Mouse (Mus musculus) hindbrain, embryonic 12.5 days (tissue): ENCODE measurements around the gene Suds3. TPM values are rescaled to one million over a fixed set of nuclear protein-coding genes. Genes with fewer than 3 reads are reported as not detected.

Source experiments
- ATAC-seq: fragments of 200-750 bp; cut with Nextera tagmentation; 2 replicates; pipeline ENCODE4 v1.8.0; 2017; ENCODE audit warnings: moderate TSS enrichment; ENCODE audit not compliant: low FRiP score
- H3K27ac ChIP-seq: fragments of 300-500 bp; sonication (generic); 2 replicates; pipeline ENCODE4 v1.5.1; 2016; ENCODE audit warnings: mild to moderate bottlenecking
- H3K27me3 ChIP-seq: fragments of 300-500 bp; sonication (generic); 2 replicates; pipeline ENCODE4 v1.6.1; 2016; ENCODE audit warnings: mild to moderate bottlenecking
- H3K36me3 ChIP-seq: fragments of 300-500 bp; sonication (generic); 2 replicates; pipeline ENCODE4 v1.6.1; 2016; ENCODE audit warnings: mild to moderate bottlenecking
- H3K4me1 ChIP-seq: fragments of 300-500 bp; sonication (generic); 2 replicates; pipeline ENCODE4 v1.6.1; 2016
- H3K4me2 ChIP-seq: fragments of 300-500 bp; sonication (generic); replicated peaks from 2 replicates; pipeline ENCODE4 v1.6.1; 2016; ENCODE audit warnings: mild to moderate bottlenecking
- H3K4me3 ChIP-seq: fragments of 300-500 bp; sonication (generic); 2 replicates; pipeline ENCODE4 v1.5.1; 2016; ENCODE audit warnings: mild to moderate bottlenecking
- H3K9ac ChIP-seq: fragments of 300-500 bp; sonication (generic); 2 replicates; pipeline ENCODE4 v1.6.1; 2016; ENCODE audit warnings: mild to moderate bottlenecking, moderate library complexity
- H3K9me3 ChIP-seq: fragments of 300-500 bp; sonication (generic); replicated peaks from 2 replicates; pipeline ENCODE4 v1.6.1; 2016; ENCODE audit warnings: mild to moderate bottlenecking
- WGBS: fragments of 180-500 bp; shearing (Covaris S2); methylation state at CpG from one replicate; pipeline ENCODE4 v1.1.7; 2016; 5-methylcytosine and 5-hydroxymethylcytosine counted together
- polyA plus RNA-seq: library from polyadenylated mRNA; unstranded; fragments of >200 nt; fragmentation: Nextera tagmentation; extraction: Ambion mirVana; gene quantifications from 2 replicates; pipeline ENCODE4 v1.2.1, GENCODE M21; 2016

Gene Suds3
- polyA plus RNA-seq = 118 and 120 TPM in 2 replicates

GRCm38 (mm10) chr5:117115836-117116366 is at the start of gene Suds3:
Gene Suds3, minus strand, starts transcription at chr5:117116113.
- Histone ChIP-seq H3K36me3 (peaks cover 22% of the 10 kb centered on the region), H3K4me3 (peak within 1 kb of the TSS; percentile 92), H3K27me3 (peaks cover 2% of the 10 kb centered on the region; the same call in 1 of the 2 replicates), H3K9me3 (no peaks in the 10 kb centered on the region), H3K9ac (peak within 1 kb of the TSS; percentile 91), H3K4me2 (peak within 1 kb of the TSS; percentile 92), H3K27ac (peak within 1 kb of the TSS; percentile 84), H3K4me1 (peaks cover 23% of the 10 kb centered on the region)
- ATAC-seq = peak; percentile 73
- WGBS = 1% methylated on average over 58 of the region's 59 CpGs

DNA sequence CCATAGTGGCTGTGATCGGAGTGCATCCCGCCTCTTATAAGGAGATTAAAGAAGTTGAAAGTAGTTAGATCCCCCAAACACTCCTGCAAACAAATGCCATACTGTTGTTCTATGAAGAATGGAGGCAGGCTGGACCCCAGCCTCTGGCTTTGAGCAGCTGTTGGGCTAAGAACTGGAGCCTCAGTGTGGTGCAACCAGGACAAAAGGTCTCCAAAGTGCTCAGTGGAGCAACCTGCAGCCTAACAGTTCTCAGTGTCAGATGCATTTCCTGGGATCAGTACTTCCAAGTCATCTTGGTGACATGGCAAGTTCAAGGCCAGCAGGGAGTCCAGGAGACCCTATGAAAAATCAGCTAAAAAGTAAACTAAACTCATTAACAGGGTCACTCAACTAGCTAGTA is 49.0 kb upstream of the Suds3 start:
- WGBS = 92% methylated on average over 2 of the region's 2 CpGs
- H3K4me3 ChIP-seq = no peak overlapping the region
- no peak for ATAC-seq

GRCm38 (mm10) chr5:117164516-117164915 is 48.6 kb upstream of the Suds3 start:
- H3K4me2 ChIP-seq = no peak overlapping the region
- no peak overlapping the region for H3K9ac ChIP-seq
- peaks cover 6% of the 10 kb centered on the region for H3K4me1 ChIP-seq
- H3K27ac ChIP-seq = no peak overlapping the region
- no peak for ATAC-seq
- no peaks in the 10 kb centered on the region for H3K9me3 ChIP-seq
- H3K4me3 ChIP-seq = no peak overlapping the region
- WGBS = 90% methylated on average over 5 of the region's 5 CpGs
- H3K36me3 ChIP-seq = no peaks in the 10 kb centered on the region
- H3K27me3 ChIP-seq = no peaks in the 10 kb centered on the region

More for the DNA sequence above, 49.0 kb upstream of the Suds3 start:
- Histone ChIP-seq H3K9ac (no peak overlapping the region), H3K9me3 (no peaks in the 10 kb centered on the region), H3K4me2 (no peak overlapping the region), H3K36me3 (no peaks in the 10 kb centered on the region), H3K27me3 (no peaks in the 10 kb centered on the region), H3K4me1 (0 out of 2 replicates have a peak, but pooled peaks cover 3% of the 10 kb centered on the region), H3K27ac (no peak overlapping the region)

- no peak overlapping the region for H3K4me2 ChIP-seq
- WGBS = 93% methylated on average over 13 of the region's 13 CpGs
- no peak overlapping the region for H3K9ac ChIP-seq
- H3K36me3 ChIP-seq = no peaks in the 10 kb centered on the region
- no peak overlapping the region for H3K27ac ChIP-seq
- peaks cover 8% of the 10 kb centered on the region for H3K4me1 ChIP-seq
- ATAC-seq = no peak
- H3K27me3 ChIP-seq = no peaks in the 10 kb centered on the region
- H3K9me3 ChIP-seq = no peaks in the 10 kb centered on the region
- H3K4me3 ChIP-seq = no peak overlapping the region
Measured at GRCm38 (mm10) chr5:117163790-117164189, 47.9 kb upstream of the Suds3 start.

GRCm38 (mm10) chr5:117160499-117160898 is 44.6 kb upstream of the Suds3 start:
- H3K4me1 ChIP-seq = peaks cover 8% of the 10 kb centered on the region
- H3K4me3 ChIP-seq = no peak overlapping the region
- no peak overlapping the region for H3K4me2 ChIP-seq
- no peak overlapping the region for H3K9ac ChIP-seq
- no peaks in the 10 kb centered on the region for H3K27me3 ChIP-seq
- no peaks in the 10 kb centered on the region for H3K9me3 ChIP-seq
- H3K27ac ChIP-seq = no peak overlapping the region
- ATAC-seq = no peak
- H3K36me3 ChIP-seq = no peaks in the 10 kb centered on the region
- 57% methylated on average over 10 of the region's 10 CpGs for WGBS

DNA sequence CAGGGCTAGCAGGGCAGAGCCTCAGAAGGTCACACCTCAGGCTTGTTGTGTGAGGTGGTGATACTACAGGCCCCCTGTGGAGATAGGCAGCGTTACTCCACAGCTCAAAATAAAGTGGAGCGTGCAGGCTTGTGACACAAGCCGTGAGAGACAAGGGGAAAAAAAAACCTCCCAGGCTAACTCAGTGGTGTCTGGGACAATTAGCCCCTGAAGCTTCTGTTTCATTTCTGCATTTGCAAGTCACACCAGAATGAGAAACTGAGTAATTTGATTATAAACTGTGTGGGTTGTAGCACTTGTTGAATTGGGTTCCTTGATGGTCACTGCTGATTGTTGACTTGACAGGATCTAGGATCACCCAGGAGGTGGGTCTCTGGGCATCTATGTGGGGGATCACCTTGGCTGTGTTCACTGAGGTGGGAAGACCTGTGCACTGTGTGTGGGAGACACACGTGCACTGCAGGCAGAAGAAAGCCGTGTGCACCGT is 43.9 kb upstream of the Suds3 start:
- no peak overlapping the region for H3K9ac ChIP-seq
- no peak overlapping the region for H3K4me2 ChIP-seq
- H3K27me3 ChIP-seq = no peaks in the 10 kb centered on the region
- H3K36me3 ChIP-seq = no peaks in the 10 kb centered on the region
- H3K4me3 ChIP-seq = no peak overlapping the region
- H3K27ac ChIP-seq = no peak overlapping the region
- H3K4me1 ChIP-seq = peaks cover 8% of the 10 kb centered on the region
- 57% methylated on average over 6 of the region's 6 CpGs for WGBS
- no peak for ATAC-seq
- H3K9me3 ChIP-seq = no peaks in the 10 kb centered on the region

DNA sequence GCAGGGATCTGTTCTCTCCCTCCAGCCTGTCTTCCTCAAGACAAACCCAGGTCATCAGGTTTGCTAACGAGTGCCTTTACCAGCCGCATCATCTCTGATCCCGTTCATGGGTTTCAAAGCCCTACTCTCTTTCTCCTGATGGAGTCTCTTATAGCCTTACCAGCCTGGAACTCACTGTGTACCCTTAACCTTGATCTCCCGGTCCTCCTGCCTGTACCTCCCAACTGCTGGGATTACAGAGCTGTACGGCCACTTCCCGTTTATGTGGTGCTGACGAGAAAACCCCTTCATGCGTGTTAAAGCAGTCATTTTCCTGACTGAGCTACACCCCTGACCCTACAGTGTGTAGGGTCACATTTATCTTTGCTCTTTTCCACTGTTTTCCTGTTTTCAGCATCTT is 43.4 kb upstream of the Suds3 start:
- ATAC-seq = no peak
- WGBS = 62% methylated on average over 8 of the region's 8 CpGs
- H3K4me3 ChIP-seq = no peak overlapping the region
- peaks cover 8% of the 10 kb centered on the region for H3K4me1 ChIP-seq
- no peak overlapping the region for H3K4me2 ChIP-seq
- no peaks in the 10 kb centered on the region for H3K27me3 ChIP-seq
- H3K36me3 ChIP-seq = no peaks in the 10 kb centered on the region
- no peaks in the 10 kb centered on the region for H3K9me3 ChIP-seq
- H3K27ac ChIP-seq = no peak overlapping the region
- no peak overlapping the region for H3K9ac ChIP-seq

GRCm38 (mm10) chr5:117158335-117159018 is 42.6 kb upstream of the Suds3 start:
- Histone ChIP-seq H3K9me3 (no peaks in the 10 kb centered on the region), H3K9ac (no peak overlapping the region), H3K4me3 (no peak overlapping the region), H3K27me3 (no peaks in the 10 kb centered on the region), H3K4me2 (no peak overlapping the region), H3K27ac (no peak overlapping the region), H3K4me1 (peaks cover 8% of the 10 kb centered on the region), H3K36me3 (no peaks in the 10 kb centered on the region)
- ATAC-seq = no peak
- 78% methylated on average over 7 of the region's 7 CpGs for WGBS

- H3K36me3 ChIP-seq = 0 out of 2 replicates have a peak, but pooled peaks cover 3% of the 10 kb centered on the region
- no peak overlapping the region for H3K4me3 ChIP-seq
- H3K27me3 ChIP-seq = no peaks in the 10 kb centered on the region
- no peak overlapping the region for H3K27ac ChIP-seq
- no peak for ATAC-seq
- WGBS = 74% methylated on average over 15 of the region's 15 CpGs
- H3K9ac ChIP-seq = no peak overlapping the region
- H3K4me1 ChIP-seq = no peaks in the 10 kb centered on the region
- H3K9me3 ChIP-seq = 0 out of 2 replicates have a peak, but pooled peaks cover 6% of the 10 kb centered on the region
- no peak overlapping the region for H3K4me2 ChIP-seq
Measured at GRCm38 (mm10) chr5:117153527-117154091, 37.7 kb upstream of the Suds3 start.

DNA sequence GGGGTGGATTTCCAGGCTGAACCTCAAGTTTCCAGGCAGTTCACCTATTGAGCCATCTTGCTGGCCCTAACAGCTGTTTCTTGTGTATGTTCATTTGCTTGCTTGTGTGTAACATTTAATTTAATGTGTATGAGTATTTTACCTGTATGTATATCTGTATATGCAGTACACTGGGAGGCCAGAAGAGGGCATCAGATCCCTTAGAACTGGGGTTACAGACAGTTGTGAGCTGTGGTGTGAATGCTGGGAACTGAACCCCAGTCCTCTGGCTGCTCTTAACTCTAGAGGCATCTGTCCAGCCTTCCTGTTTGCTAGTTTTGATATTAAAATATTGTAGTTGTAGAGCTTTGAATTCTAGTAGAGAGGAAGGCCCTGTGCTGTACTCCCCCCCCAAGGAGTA is 37.0 kb upstream of the Suds3 start:
- Histone ChIP-seq H3K4me1 (no peaks in the 10 kb centered on the region), H3K4me2 (no peak overlapping the region), H3K36me3 (0 out of 2 replicates have a peak, but pooled peaks cover 3% of the 10 kb centered on the region), H3K9ac (no peak overlapping the region), H3K27me3 (no peaks in the 10 kb centered on the region), H3K4me3 (no peak overlapping the region), H3K27ac (no peak overlapping the region), H3K9me3 (0 out of 2 replicates have a peak, but pooled peaks cover 6% of the 10 kb centered on the region)
- ATAC-seq = no peak

- H3K36me3 ChIP-seq = 0 out of 2 replicates have a peak, but pooled peaks cover 3% of the 10 kb centered on the region
- H3K9ac ChIP-seq = no peak overlapping the region
- 92% methylated on average over 5 of the region's 5 CpGs for WGBS
- no peaks in the 10 kb centered on the region for H3K4me1 ChIP-seq
- no peaks in the 10 kb centered on the region for H3K27me3 ChIP-seq
- 0 out of 2 replicates have a peak, but pooled peaks cover 6% of the 10 kb centered on the region for H3K9me3 ChIP-seq
- no peak overlapping the region for H3K27ac ChIP-seq
- no peak overlapping the region for H3K4me2 ChIP-seq
- H3K4me3 ChIP-seq = no peak overlapping the region
- no peak for ATAC-seq
Measured at GRCm38 (mm10) chr5:117150068-117150467, 34.2 kb upstream of the Suds3 start.

GRCm38 (mm10) chr5:117149054-117149942 is 33.4 kb upstream of the Suds3 start:
- no peaks in the 10 kb centered on the region for H3K27me3 ChIP-seq
- no peak overlapping the region for H3K4me3 ChIP-seq
- no peak overlapping the region for H3K9ac ChIP-seq
- no peak for ATAC-seq
- H3K4me1 ChIP-seq = no peaks in the 10 kb centered on the region
- no peak overlapping the region for H3K27ac ChIP-seq
- 0 out of 2 replicates have a peak, but pooled peaks cover 6% of the 10 kb centered on the region for H3K9me3 ChIP-seq
- H3K36me3 ChIP-seq = 0 out of 2 replicates have a peak, but pooled peaks cover 3% of the 10 kb centered on the region
- H3K4me2 ChIP-seq = no peak overlapping the region
- 86% methylated on average over 16 of the region's 16 CpGs for WGBS
